Mouse (Mus musculus) lung, postnatal 0 days (tissue): ENCODE measurements around the gene Aldh18a1. TPM values are rescaled to one million over a fixed set of nuclear protein-coding genes. Genes with fewer than 3 reads are reported as not detected.
"Not testable (repeated sequence)": the region's sequence is repeated elsewhere in the genome, so short reads cannot be mapped to it uniquely, and the experiment has no call there.

Experiments
- ATAC-seq: fragments of 200-750 bp; cut with Nextera tagmentation; 2 replicates; pipeline ENCODE4 v1.8.0; 2017; ENCODE audit warnings: moderate library complexity
- DNase-seq: peaks from one replicate; pipeline ENCODE4 v3.0.0-alpha.2; 2016; ENCODE audit warnings: low spot score
- H3K27ac ChIP-seq: fragments of 300-500 bp; sonication (generic); 2 replicates; pipeline ENCODE4 v1.5.1; 2014; ENCODE audit warnings: antibody characterized with exemption, mild to moderate bottlenecking, low read length, mixed read lengths
- H3K27me3 ChIP-seq: fragments of 300-500 bp; sonication (generic); replicated peaks from 2 replicates; pipeline ENCODE4 v1.6.1; 2014; ENCODE audit warnings: low read length, mixed read lengths; ENCODE audit not compliant: insufficient read depth
- H3K36me3 ChIP-seq: fragments of 300-500 bp; sonication (generic); 2 replicates; pipeline ENCODE4 v1.6.1; 2014; ENCODE audit warnings: low read length, mixed read lengths; ENCODE audit not compliant: insufficient read depth
- H3K4me1 ChIP-seq: fragments of 300-500 bp; sonication (generic); 2 replicates; pipeline ENCODE4 v1.6.1; 2014; ENCODE audit warnings: antibody characterized with exemption, low read depth, low read length, mixed read lengths; ENCODE audit not compliant: insufficient read depth
- H3K4me2 ChIP-seq: fragments of 300-500 bp; sonication (generic); replicated peaks from 2 replicates; pipeline ENCODE4 v1.6.1; 2014; ENCODE audit warnings: low read depth, mild to moderate bottlenecking, low read length, moderate library complexity, mixed read lengths
- H3K4me3 ChIP-seq: fragments of 300-500 bp; sonication (generic); 2 replicates; pipeline ENCODE4 v1.5.1; 2014; ENCODE audit warnings: low read depth, low read length
- H3K9ac ChIP-seq: fragments of 300-500 bp; sonication (generic); replicated peaks from 2 replicates; pipeline ENCODE4 v1.6.1; 2014; ENCODE audit warnings: low read depth, mild to moderate bottlenecking
- H3K9me3 ChIP-seq: fragments of 300-500 bp; sonication (generic); 2 replicates; pipeline ENCODE4 v1.6.1; 2016; ENCODE audit warnings: low read length, mixed read lengths
- CTCF ChIP-seq: IDR thresholded peaks from 2 replicates; pipeline ENCODE4 v1.5.1; 2016; ENCODE audit warnings: antibody characterized with exemption, mild to moderate bottlenecking
- EP300 ChIP-seq: IDR thresholded peaks from 2 replicates; pipeline ENCODE4 v1.6.1; 2016; ENCODE audit warnings: antibody characterized with exemption, mild to moderate bottlenecking, control low read depth
- WGBS: fragments of 180-500 bp; shearing (Covaris S2); extraction: QIAGEN DNeasy Blood & Tissue Kit; methylation state at CpG from one replicate; pipeline ENCODE4 v1.1.7; 2014; 5-methylcytosine and 5-hydroxymethylcytosine counted together
- polyA plus RNA-seq: library from polyadenylated mRNA; unstranded; fragments of >200 nt; fragmentation: Nextera tagmentation; extraction: Ambion mirVana; gene quantifications from 2 replicates; pipeline ENCODE4 v1.2.1, GENCODE M21; 2015

Aldh18a1 gene
- polyA plus RNA-seq, 1 experiment from 2014 or later: 11.1 TPM

DNA sequence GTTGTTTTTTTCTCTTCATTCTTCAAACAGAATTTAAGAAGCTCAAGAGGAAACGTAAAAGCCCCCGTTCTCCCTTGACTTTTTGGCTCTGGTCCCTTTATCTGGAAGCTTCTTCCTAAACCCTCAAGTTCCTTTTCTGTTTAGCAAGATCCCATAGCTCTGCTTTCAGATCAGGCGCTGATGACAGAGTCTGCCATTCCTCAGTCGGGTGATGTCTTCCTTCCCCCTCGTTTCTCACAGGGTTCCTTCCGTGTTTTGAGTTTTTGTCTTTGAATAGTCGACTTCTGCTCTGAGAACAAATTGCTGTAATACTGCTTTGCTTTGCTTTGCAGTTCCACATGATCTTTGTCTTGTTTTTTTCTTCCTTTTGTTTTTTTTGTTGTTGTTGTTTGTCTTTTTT, 42.3 kb upstream of the Aldh18a1 start:
- TF ChIP-seq EP300 (no peak), CTCF (no peak)
- Histone ChIP-seq H3K27me3 (no peaks in the 10 kb centered on the region), H3K4me1 (no peaks in the 10 kb centered on the region; the same call in 1 of the 2 replicates), H3K9ac (no peak overlapping the region), H3K36me3 (no peaks in the 10 kb centered on the region), H3K4me3 (no peak overlapping the region), H3K4me2 (no peak overlapping the region), H3K9me3 (no peaks in the 10 kb centered on the region), H3K27ac (no peak overlapping the region)
- DNase-seq (peak; percentile 9), ATAC-seq (no peak)
- WGBS: 48% methylated on average over 7 of the region's 7 CpGs

DNA sequence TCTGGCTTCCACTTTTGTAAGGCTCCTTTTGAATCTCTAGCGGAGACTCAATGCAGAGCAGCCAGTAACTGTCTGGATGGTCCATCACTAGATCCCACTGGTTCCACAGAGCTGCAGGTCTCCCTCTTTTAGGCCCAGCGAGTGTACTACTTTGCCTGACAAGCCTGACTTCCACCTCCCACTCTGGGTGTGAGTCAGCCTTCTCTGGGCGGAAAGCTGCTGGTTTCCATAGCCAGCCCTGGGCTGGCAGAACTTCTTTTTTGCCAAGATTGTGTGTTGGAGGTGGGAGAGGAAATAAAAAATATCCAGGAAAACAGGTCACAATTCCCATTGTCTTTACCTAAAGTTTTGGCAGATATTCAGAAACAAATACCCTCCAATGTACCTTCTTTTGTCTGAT, 41.8 kb upstream of the Aldh18a1 start:
- H3K36me3 ChIP-seq: no peaks in the 10 kb centered on the region
- H3K4me2 ChIP-seq: no peak overlapping the region
- no peak overlapping the region for H3K27ac ChIP-seq
- no peak for TF ChIP-seq CTCF
- no peak for TF ChIP-seq EP300
- no peak overlapping the region for H3K9ac ChIP-seq
- H3K4me3 ChIP-seq: no peak overlapping the region
- no peak for ATAC-seq
- H3K27me3 ChIP-seq: no peaks in the 10 kb centered on the region
- no peaks in the 10 kb centered on the region; the same call in 1 of the 2 replicates for H3K4me1 ChIP-seq
- 72% methylated on average over 3 of the region's 3 CpGs for WGBS
- no peaks in the 10 kb centered on the region for H3K9me3 ChIP-seq
- DNase-seq: peak; percentile 13

DNA sequence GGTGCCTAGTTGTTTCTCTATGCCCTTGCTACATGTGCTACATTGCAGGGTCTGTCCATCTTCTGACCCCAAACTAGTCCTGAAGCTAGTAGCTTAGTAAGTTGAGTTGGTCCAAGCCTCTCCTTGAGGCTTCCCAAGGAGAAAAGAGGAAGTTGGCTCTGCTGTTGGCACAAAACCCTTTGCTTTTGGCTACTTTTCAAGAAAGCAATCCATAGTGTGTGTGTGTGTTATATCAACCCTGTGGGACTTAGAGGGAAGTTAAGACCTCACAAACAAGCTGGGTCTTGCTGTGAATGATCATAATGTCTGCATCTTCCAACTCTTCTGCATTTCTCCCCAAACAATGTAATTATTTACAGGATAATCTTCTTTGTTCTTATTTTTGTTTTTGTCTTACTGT, 40.7 kb upstream of the Aldh18a1 start:
- Histone ChIP-seq H3K36me3 (no peaks in the 10 kb centered on the region), H3K4me3 (no peak overlapping the region), H3K9ac (no peak overlapping the region), H3K4me2 (no peak overlapping the region), H3K9me3 (no peaks in the 10 kb centered on the region), H3K4me1 (no peaks in the 10 kb centered on the region; the same call in 1 of the 2 replicates), H3K27me3 (no peaks in the 10 kb centered on the region), H3K27ac (no peak overlapping the region)
- TF ChIP-seq CTCF (no peak), EP300 (no peak)
- ATAC-seq (no peak), DNase-seq (no peak)

DNA sequence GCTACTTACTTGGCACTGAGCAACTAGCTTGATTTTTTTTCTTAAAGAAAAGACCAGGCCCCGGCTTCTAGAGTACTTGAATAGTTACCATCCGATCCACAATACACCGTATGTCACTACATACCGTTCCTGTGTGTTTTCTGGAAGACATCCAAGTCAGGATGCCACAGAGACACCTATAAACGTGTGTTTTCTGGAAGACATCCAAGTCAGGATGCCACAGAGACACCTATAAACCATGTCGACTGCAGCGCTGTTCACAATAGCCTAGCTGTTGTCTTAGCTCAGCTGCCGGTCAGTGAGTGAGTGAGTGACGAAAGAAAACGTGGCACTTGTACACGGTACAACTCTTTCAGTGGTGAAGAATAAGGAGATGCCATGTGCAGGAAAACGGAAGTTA, 37.7 kb upstream of the Aldh18a1 start:
- DNase-seq: no peak
- no peak overlapping the region for H3K9ac ChIP-seq
- H3K4me1 ChIP-seq: no peaks in the 10 kb centered on the region

DNA sequence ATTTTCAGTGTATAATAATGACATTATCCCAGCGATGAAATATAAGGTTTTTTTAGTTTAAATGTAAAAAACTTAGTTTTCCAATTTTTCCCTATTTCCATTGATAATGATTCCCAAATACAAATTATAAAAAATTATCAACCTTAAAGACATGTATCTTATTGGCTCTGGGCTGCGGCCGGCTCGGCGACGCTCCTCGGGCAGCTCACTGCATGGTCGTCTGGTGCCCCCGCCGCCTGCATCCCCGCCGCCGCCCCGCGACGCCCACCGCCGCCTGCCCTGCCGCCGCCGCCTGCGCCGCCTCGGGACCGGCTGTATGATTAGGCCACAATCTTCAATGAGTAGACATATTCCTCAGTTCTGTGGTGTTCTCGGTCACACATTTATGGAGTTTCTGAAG, 33.4 kb upstream of the Aldh18a1 start:
- 64% methylated on average over 9 of the region's 26 CpGs for WGBS
- not testable (repeated sequence) for ATAC-seq, H3K27me3 ChIP-seq, H3K9ac ChIP-seq, H3K27ac ChIP-seq, H3K9me3 ChIP-seq, H3K4me1 ChIP-seq, H3K36me3 ChIP-seq, H3K4me2 ChIP-seq, DNase-seq, H3K4me3 ChIP-seq

More for the DNA sequence above, 37.7 kb upstream of the Aldh18a1 start:
- H3K9me3 ChIP-seq: no peaks in the 10 kb centered on the region
- TF ChIP-seq CTCF: no peak
- no peak for TF ChIP-seq EP300
- WGBS: 25% methylated on average over 12 of the region's 12 CpGs
- no peaks in the 10 kb centered on the region for H3K36me3 ChIP-seq
- no peak overlapping the region for H3K4me3 ChIP-seq
- no peak overlapping the region for H3K27ac ChIP-seq
- H3K4me2 ChIP-seq: no peak overlapping the region
- no peaks in the 10 kb centered on the region for H3K27me3 ChIP-seq
- no peak for ATAC-seq

DNA sequence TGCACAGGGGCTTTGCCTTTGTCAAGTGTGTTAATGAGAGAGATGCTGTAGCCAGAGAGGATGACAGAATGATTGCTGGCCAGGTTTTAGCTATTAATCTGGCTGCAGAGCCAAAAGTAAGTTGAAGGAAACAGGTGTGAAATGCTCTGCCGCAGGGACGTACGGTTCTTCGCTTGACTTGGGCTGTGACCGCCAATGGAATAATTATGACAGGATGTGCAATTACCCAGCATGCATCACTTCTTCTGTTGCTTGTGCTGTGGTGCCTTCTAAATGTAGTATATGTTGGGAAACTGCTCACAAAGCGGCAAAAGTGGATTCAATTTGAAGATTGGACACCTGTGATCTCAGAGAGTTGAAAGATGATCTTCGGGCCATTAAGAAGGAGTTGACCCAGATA, 27.8 kb upstream of the Aldh18a1 start:
- DNase-seq: no peak
- WGBS: 80% methylated on average over 7 of the region's 7 CpGs
- no peaks in the 10 kb centered on the region for H3K4me1 ChIP-seq
- H3K4me3 ChIP-seq: no peak overlapping the region
- H3K36me3 ChIP-seq: no peaks in the 10 kb centered on the region
- no peaks in the 10 kb centered on the region for H3K27me3 ChIP-seq
- no peak for ATAC-seq
- H3K9me3 ChIP-seq: no peaks in the 10 kb centered on the region
- H3K9ac ChIP-seq: no peak overlapping the region
- H3K27ac ChIP-seq: no peak overlapping the region
- no peak for TF ChIP-seq EP300
- TF ChIP-seq CTCF: no peak
- no peak overlapping the region for H3K4me2 ChIP-seq

DNA sequence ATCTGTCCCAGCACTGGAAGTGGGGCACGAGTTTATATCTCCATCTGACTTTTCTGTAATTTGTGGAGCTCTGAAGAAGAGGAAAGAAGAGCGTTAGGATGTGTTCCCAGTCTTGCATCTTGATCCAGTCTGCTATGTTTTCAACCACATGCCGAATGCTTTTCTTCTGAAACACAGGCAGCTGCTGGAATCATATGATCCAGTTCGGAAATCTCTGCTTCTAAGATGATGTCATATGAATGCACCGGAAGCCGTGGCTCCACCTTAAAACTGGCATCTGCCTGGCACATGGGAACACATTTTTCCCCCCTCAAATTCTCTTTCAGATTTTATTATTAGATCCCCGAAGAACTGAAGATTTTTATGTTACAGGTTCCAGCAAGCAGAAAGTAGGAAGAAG, 26.5 kb upstream of the Aldh18a1 start:
- Histone ChIP-seq H3K9me3 (no peaks in the 10 kb centered on the region), H3K27ac (no peak overlapping the region), H3K4me2 (no peak overlapping the region), H3K27me3 (no peaks in the 10 kb centered on the region), H3K4me3 (no peak overlapping the region), H3K36me3 (no peaks in the 10 kb centered on the region), H3K4me1 (no peaks in the 10 kb centered on the region), H3K9ac (no peak overlapping the region)
- DNase-seq: no peak
- ATAC-seq: no peak
- TF ChIP-seq CTCF (no peak), EP300 (no peak)
- 71% methylated on average over 7 of the region's 7 CpGs for WGBS
